Mouse (Mus musculus): ENCODE measurements around the gene Mapk10. TPM values are rescaled to one million over a fixed set of nuclear protein-coding genes. Genes with fewer than 3 reads are reported as not detected.

The Mapk10 gene
- polyA plus RNA-seq, 1 experiment from 2014 or later = 0.59 TPM

- H3K4me3 ChIP-seq (ENCODE audit: low read depth, low read length) = no peak overlapping the region
- H3K9me3 ChIP-seq (ENCODE audit: control insufficient read depth, low read length) = no peaks in the 10 kb centered on the region
- no peak overlapping the region for H3K27ac ChIP-seq (replicated peaks; ENCODE audit: low read depth, low read length)
- 87% methylated on average over 7 of the region's 7 CpGs for WGBS
- H3K27me3 ChIP-seq (ENCODE audit: control insufficient read depth, insufficient read depth, low read length) = no peaks in the 10 kb centered on the region
- no peaks in the 10 kb centered on the region for H3K4me1 ChIP-seq (ENCODE audit: control insufficient read depth, insufficient read depth, low read length)
- no peak for DNase-seq (ENCODE audit: low spot score)
- no peak overlapping the region for H3K9ac ChIP-seq (ENCODE audit: low read length)
- H3K36me3 ChIP-seq (ENCODE audit: control insufficient read depth, insufficient read depth, low read length) = no peaks in the 10 kb centered on the region
- ATAC-seq (ENCODE audit: insufficient number of reproducible peaks, low FRiP score, low TSS enrichment, low read depth) = no peak
- no peak overlapping the region for H3K4me2 ChIP-seq (ENCODE audit: low read depth, severe bottlenecking)
Measured at GRCm38 (mm10) chr5:102996331-102996730, 214.8 kb downstream of the Mapk10 start.

GRCm38 (mm10) chr5:102995928-102996327, 215.2 kb downstream of the Mapk10 start:
- Histone ChIP-seq H3K36me3 (ENCODE audit: control insufficient read depth, insufficient read depth, low read length) (no peaks in the 10 kb centered on the region), H3K9ac (ENCODE audit: low read length) (no peak overlapping the region), H3K27me3 (ENCODE audit: control insufficient read depth, insufficient read depth, low read length) (no peaks in the 10 kb centered on the region), H3K27ac (replicated peaks; ENCODE audit: low read depth, low read length) (no peak overlapping the region), H3K4me1 (ENCODE audit: control insufficient read depth, insufficient read depth, low read length) (no peaks in the 10 kb centered on the region), H3K4me2 (ENCODE audit: low read depth, severe bottlenecking) (no peak overlapping the region), H3K4me3 (ENCODE audit: low read depth, low read length) (no peak overlapping the region), H3K9me3 (ENCODE audit: control insufficient read depth, low read length) (no peaks in the 10 kb centered on the region)
- ATAC-seq (ENCODE audit: insufficient number of reproducible peaks, low FRiP score, low TSS enrichment, low read depth) = no peak
- no peak for DNase-seq (ENCODE audit: low spot score)

DNA sequence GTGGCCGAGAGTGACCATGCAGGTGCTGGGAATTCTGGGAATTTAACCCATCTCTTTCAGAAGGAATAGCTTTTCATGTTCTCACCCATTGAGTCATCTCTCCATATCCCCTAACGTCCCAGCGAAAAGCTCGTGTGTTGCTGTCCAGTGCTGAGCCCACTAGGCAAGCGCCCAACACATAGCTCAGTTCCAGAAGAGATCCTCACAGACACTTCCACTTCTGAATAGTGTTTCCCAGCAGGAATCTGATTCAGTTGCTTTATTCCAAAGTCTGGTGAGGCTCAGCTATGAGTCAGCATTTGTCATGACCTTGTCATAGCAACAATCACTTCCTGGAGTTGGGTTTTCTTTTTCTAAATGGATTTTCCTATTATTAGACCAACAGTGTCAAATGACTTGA, 217.2 kb downstream of the Mapk10 start:
- Histone ChIP-seq H3K36me3 (ENCODE audit: control insufficient read depth, insufficient read depth, low read length) (no peaks in the 10 kb centered on the region), H3K4me3 (ENCODE audit: low read depth, low read length) (no peak overlapping the region), H3K4me2 (ENCODE audit: low read depth, severe bottlenecking) (no peak overlapping the region), H3K9ac (ENCODE audit: low read length) (no peak overlapping the region), H3K27ac (replicated peaks; ENCODE audit: low read depth, low read length) (no peak overlapping the region), H3K27me3 (ENCODE audit: control insufficient read depth, insufficient read depth, low read length) (no peaks in the 10 kb centered on the region), H3K9me3 (ENCODE audit: control insufficient read depth, low read length) (no peaks in the 10 kb centered on the region), H3K4me1 (ENCODE audit: control insufficient read depth, insufficient read depth, low read length) (no peaks in the 10 kb centered on the region)
- ATAC-seq (ENCODE audit: insufficient number of reproducible peaks, low FRiP score, low TSS enrichment, low read depth) (no peak), DNase-seq (ENCODE audit: low spot score) (no peak)
- 90% methylated on average over 5 of the region's 5 CpGs for WGBS

DNA sequence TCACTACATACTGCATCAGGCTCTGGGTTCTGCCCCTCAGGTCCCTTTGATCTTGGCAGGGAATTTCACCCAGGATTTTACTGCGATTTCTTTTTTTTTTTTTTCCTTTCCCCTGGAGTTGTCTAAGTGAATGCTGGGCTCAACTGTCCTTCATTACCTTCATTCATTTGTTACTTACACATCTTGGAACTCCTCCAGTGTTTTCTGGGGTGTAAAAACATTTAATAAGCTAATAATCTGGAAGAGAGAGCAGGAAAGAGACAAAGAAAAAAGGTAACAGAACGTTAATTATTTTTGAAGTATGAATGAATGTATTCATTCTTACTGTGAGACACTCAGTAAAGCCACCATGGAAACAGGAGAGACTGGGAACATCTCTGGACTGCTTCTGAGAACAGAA, 219.4 kb downstream of the Mapk10 start:
- DNase-seq (ENCODE audit: low spot score) = no peak

DNA sequence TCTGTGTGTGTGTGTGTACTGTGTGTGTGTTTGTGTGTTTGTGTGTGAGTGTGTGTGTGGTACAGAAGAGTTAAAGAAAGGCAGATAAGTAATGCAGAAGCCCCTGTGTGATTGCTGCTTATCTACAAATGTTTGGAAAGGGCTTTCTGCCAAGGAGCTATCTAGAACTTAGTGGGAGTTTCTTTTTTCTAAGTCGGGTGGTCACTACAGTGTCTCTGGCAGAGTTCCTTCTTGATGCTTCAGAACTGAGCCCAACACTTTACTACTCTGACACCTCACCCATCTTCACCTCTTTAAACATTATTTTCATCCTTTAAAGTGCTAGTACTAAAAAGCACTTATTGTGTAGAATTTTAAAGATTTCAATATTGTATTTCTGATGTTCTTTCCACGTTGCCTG, 232.8 kb downstream of the Mapk10 start:
- 74% methylated on average over 2 of the region's 2 CpGs for WGBS
- ATAC-seq (ENCODE audit: insufficient number of reproducible peaks, low FRiP score, low TSS enrichment, low read depth) (no peak), DNase-seq (ENCODE audit: low spot score) (no peak)
- H3K36me3 ChIP-seq (ENCODE audit: control insufficient read depth, insufficient read depth, low read length) = no peaks in the 10 kb centered on the region
- H3K4me1 ChIP-seq (ENCODE audit: control insufficient read depth, insufficient read depth, low read length) = no peaks in the 10 kb centered on the region
- no peak overlapping the region for H3K4me3 ChIP-seq (ENCODE audit: low read depth, low read length)
- no peak overlapping the region for H3K4me2 ChIP-seq (ENCODE audit: low read depth, severe bottlenecking)
- no peaks in the 10 kb centered on the region for H3K27me3 ChIP-seq (ENCODE audit: control insufficient read depth, insufficient read depth, low read length)
- H3K27ac ChIP-seq (replicated peaks; ENCODE audit: low read depth, low read length) = no peak overlapping the region
- H3K9ac ChIP-seq (ENCODE audit: low read length) = no peak overlapping the region
- H3K9me3 ChIP-seq (ENCODE audit: control insufficient read depth, low read length) = no peaks in the 10 kb centered on the region

More for the DNA sequence above, 219.4 kb downstream of the Mapk10 start:
- Histone ChIP-seq H3K4me1 (ENCODE audit: control insufficient read depth, insufficient read depth, low read length) (no peaks in the 10 kb centered on the region), H3K4me3 (ENCODE audit: low read depth, low read length) (no peak overlapping the region), H3K4me2 (ENCODE audit: low read depth, severe bottlenecking) (no peak overlapping the region), H3K36me3 (ENCODE audit: control insufficient read depth, insufficient read depth, low read length) (no peaks in the 10 kb centered on the region), H3K9ac (ENCODE audit: low read length) (no peak overlapping the region), H3K27ac (replicated peaks; ENCODE audit: low read depth, low read length) (no peak overlapping the region), H3K9me3 (ENCODE audit: control insufficient read depth, low read length) (no peaks in the 10 kb centered on the region), H3K27me3 (ENCODE audit: control insufficient read depth, insufficient read depth, low read length) (no peaks in the 10 kb centered on the region)
- ATAC-seq (ENCODE audit: insufficient number of reproducible peaks, low FRiP score, low TSS enrichment, low read depth) = no peak
- 69% methylated on average over 2 of the region's 2 CpGs for WGBS

GRCm38 (mm10) chr5:102977138-102977537, 234.0 kb downstream of the Mapk10 start:
- DNase-seq (ENCODE audit: low spot score) = no peak
- H3K27me3 ChIP-seq (ENCODE audit: control insufficient read depth, insufficient read depth, low read length) = no peaks in the 10 kb centered on the region
- WGBS = 40% methylated on average over 6 of the region's 6 CpGs
- H3K9me3 ChIP-seq (ENCODE audit: control insufficient read depth, low read length) = no peaks in the 10 kb centered on the region
- H3K4me1 ChIP-seq (ENCODE audit: control insufficient read depth, insufficient read depth, low read length) = no peaks in the 10 kb centered on the region
- no peak overlapping the region for H3K4me3 ChIP-seq (ENCODE audit: low read depth, low read length)
- no peak overlapping the region for H3K4me2 ChIP-seq (ENCODE audit: low read depth, severe bottlenecking)
- no peak overlapping the region for H3K27ac ChIP-seq (replicated peaks; ENCODE audit: low read depth, low read length)
- no peaks in the 10 kb centered on the region for H3K36me3 ChIP-seq (ENCODE audit: control insufficient read depth, insufficient read depth, low read length)
- ATAC-seq (ENCODE audit: insufficient number of reproducible peaks, low FRiP score, low TSS enrichment, low read depth) = no peak
- no peak overlapping the region for H3K9ac ChIP-seq (ENCODE audit: low read length)

DNA sequence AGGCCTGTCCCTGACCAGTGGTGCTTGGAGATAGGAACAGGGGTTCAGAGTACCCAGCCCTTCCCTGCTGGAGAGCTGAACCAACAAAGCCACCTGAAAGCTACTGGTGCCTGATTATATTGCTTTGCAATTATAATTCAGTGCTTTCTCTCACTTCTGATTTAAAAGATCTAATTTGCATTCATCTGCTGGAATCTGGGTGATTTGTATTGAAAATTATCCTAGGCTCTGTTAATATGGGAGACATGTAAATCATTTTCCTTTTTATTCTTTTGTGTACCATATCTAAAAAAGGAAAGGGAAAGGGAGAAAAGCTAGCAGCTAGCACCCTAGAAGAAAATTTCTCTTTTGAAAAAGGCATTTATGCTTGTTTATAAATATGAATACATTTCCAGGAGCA, 234.6 kb downstream of the Mapk10 start:
- Histone ChIP-seq H3K4me1 (ENCODE audit: control insufficient read depth, insufficient read depth, low read length) (no peaks in the 10 kb centered on the region), H3K9me3 (ENCODE audit: control insufficient read depth, low read length) (no peaks in the 10 kb centered on the region), H3K4me2 (ENCODE audit: low read depth, severe bottlenecking) (no peak overlapping the region), H3K36me3 (ENCODE audit: control insufficient read depth, insufficient read depth, low read length) (no peaks in the 10 kb centered on the region), H3K27me3 (ENCODE audit: control insufficient read depth, insufficient read depth, low read length) (no peaks in the 10 kb centered on the region), H3K27ac (replicated peaks; ENCODE audit: low read depth, low read length) (no peak overlapping the region), H3K4me3 (ENCODE audit: low read depth, low read length) (no peak overlapping the region), H3K9ac (ENCODE audit: low read length) (no peak overlapping the region)
- DNase-seq (ENCODE audit: low spot score) (no peak), ATAC-seq (ENCODE audit: insufficient number of reproducible peaks, low FRiP score, low TSS enrichment, low read depth) (no peak)

DNA sequence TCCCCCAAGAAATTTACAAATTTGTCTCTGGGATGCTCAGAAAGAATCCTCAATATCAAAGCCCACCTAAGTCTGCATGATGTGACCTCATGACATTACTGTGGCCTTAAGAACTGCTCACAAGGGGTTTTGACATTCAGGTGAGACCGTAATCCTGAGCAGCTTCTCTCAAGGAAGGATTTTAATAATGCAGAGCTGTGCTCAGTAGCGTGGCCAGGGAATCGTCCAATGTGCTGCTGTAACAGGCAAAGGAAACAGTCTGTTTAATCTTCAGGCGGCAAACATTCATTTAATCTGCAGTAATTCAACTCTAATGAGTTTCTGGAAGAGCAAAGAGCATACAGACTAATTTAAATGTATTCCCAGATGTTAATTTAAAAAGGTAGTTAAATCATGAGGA, 236.7 kb downstream of the Mapk10 start:
- H3K4me1 ChIP-seq (ENCODE audit: control insufficient read depth, insufficient read depth, low read length) = no peaks in the 10 kb centered on the region
- no peaks in the 10 kb centered on the region for H3K9me3 ChIP-seq (ENCODE audit: control insufficient read depth, low read length)
- no peak for ATAC-seq (ENCODE audit: insufficient number of reproducible peaks, low FRiP score, low TSS enrichment, low read depth)

GRCm38 (mm10) chr5:102964396-102964795, 246.7 kb downstream of the Mapk10 start:
- 95% methylated on average over 5 of the region's 5 CpGs for WGBS
- no peak for DNase-seq (ENCODE audit: low spot score)

More for the DNA sequence above, 236.7 kb downstream of the Mapk10 start:
- no peak overlapping the region for H3K9ac ChIP-seq (ENCODE audit: low read length)
- H3K27ac ChIP-seq (replicated peaks; ENCODE audit: low read depth, low read length) = no peak overlapping the region
- H3K36me3 ChIP-seq (ENCODE audit: control insufficient read depth, insufficient read depth, low read length) = no peaks in the 10 kb centered on the region
- H3K27me3 ChIP-seq (ENCODE audit: control insufficient read depth, insufficient read depth, low read length) = no peaks in the 10 kb centered on the region
- H3K4me2 ChIP-seq (ENCODE audit: low read depth, severe bottlenecking) = no peak overlapping the region
- DNase-seq (ENCODE audit: low spot score) = no peak
- 61% methylated on average over 4 of the region's 4 CpGs for WGBS
- no peak overlapping the region for H3K4me3 ChIP-seq (ENCODE audit: low read depth, low read length)

More at GRCm38 (mm10) chr5:102964396-102964795, 246.7 kb downstream of the Mapk10 start:
- Histone ChIP-seq H3K27me3 (ENCODE audit: control insufficient read depth, insufficient read depth, low read length) (no peaks in the 10 kb centered on the region), H3K27ac (replicated peaks; ENCODE audit: low read depth, low read length) (no peak overlapping the region), H3K9ac (ENCODE audit: low read length) (no peak overlapping the region), H3K4me2 (ENCODE audit: low read depth, severe bottlenecking) (no peak overlapping the region), H3K36me3 (ENCODE audit: control insufficient read depth, insufficient read depth, low read length) (no peaks in the 10 kb centered on the region), H3K9me3 (ENCODE audit: control insufficient read depth, low read length) (no peaks in the 10 kb centered on the region), H3K4me3 (ENCODE audit: low read depth, low read length) (no peak overlapping the region), H3K4me1 (ENCODE audit: control insufficient read depth, insufficient read depth, low read length) (no peaks in the 10 kb centered on the region)
- no peak for ATAC-seq (ENCODE audit: insufficient number of reproducible peaks, low FRiP score, low TSS enrichment, low read depth)

Measured in limb, embryonic 11.5 days (tissue).